Mouse (Mus musculus): Measurements from ENCODE around the gene Chst5.
"Not testable (repeated sequence)": the region's sequence is repeated elsewhere in the genome, so short reads cannot be mapped to it uniquely, and the experiment has no call there.

Chst5 gene

GRCm38 (mm10) chr8:111909621-111910450 is at the start of gene Chst5:
TSS of gene Chst5 (minus strand) at chr8:111910447.
- DNase-seq: peak; percentile 65

GRCm38 (mm10) chr8:111957231-111957630 is 47.0 kb upstream of the Chst5 start:
- DNase-seq: no peak

GRCm38 (mm10) chr8:111955879-111956278 is 45.6 kb upstream of the Chst5 start:
- no peak for DNase-seq

GRCm38 (mm10) chr8:111954844-111955594 is 44.8 kb upstream of the Chst5 start:
- no peak for DNase-seq

GRCm38 (mm10) chr8:111951936-111952335 is 41.7 kb upstream of the Chst5 start:
- no peak for DNase-seq

GRCm38 (mm10) chr8:111951317-111951716 is 41.1 kb upstream of the Chst5 start:
- no peak for DNase-seq

GRCm38 (mm10) chr8:111950846-111951245 is 40.6 kb upstream of the Chst5 start:
- no peak for DNase-seq

GRCm38 (mm10) chr8:111947954-111948353 is 37.7 kb upstream of the Chst5 start:
- DNase-seq: no peak

GRCm38 (mm10) chr8:111947144-111947543 is 36.9 kb upstream of the Chst5 start:
- no peak for DNase-seq

GRCm38 (mm10) chr8:111943544-111943943 is 33.3 kb upstream of the Chst5 start:
- no peak for DNase-seq

GRCm38 (mm10) chr8:111941101-111941454 is 30.8 kb upstream of the Chst5 start:
- peak; percentile 72 for DNase-seq

- peak; percentile 100 for DNase-seq
Observed at GRCm38 (mm10) chr8:111940171-111941100, 30.2 kb upstream of the Chst5 start, which contains the start of gene Gabarapl2. TSS of gene Gabarapl2 (plus strand) at chr8:111940703.

- DNase-seq: peak; percentile 20
Observed at GRCm38 (mm10) chr8:111939516-111940142, 29.4 kb upstream of the Chst5 start.

GRCm38 (mm10) chr8:111938076-111938985 is 28.1 kb upstream of the Chst5 start:
- not testable (repeated sequence) for DNase-seq

GRCm38 (mm10) chr8:111937184-111937583 is 26.9 kb upstream of the Chst5 start:
- no peak for DNase-seq

- DNase-seq: no peak
Observed at GRCm38 (mm10) chr8:111934201-111934600, 24.0 kb upstream of the Chst5 start.

GRCm38 (mm10) chr8:111933348-111934076 is 23.3 kb upstream of the Chst5 start, which contains the start of gene Tmem231:
TSS of gene Tmem231 (minus strand) at chr8:111933881.
- DNase-seq: peak; percentile 96

- peak; percentile 67 for DNase-seq
Observed at GRCm38 (mm10) chr8:111932580-111933336, 22.5 kb upstream of the Chst5 start.

- DNase-seq: no peak
Observed at GRCm38 (mm10) chr8:111931721-111932120, 21.5 kb upstream of the Chst5 start.

Measured in embryo, embryonic 11 days (tissue).